Mouse (Mus musculus) testis, adult 2 months (tissue): ENCODE measurements around the gene Mal. TPM values are rescaled to one million over a fixed set of nuclear protein-coding genes. Genes with fewer than 3 reads are reported as not detected.
"Not testable (repeated sequence)": the region's sequence is repeated elsewhere in the genome, so short reads cannot be mapped to it uniquely, and the experiment has no call there.

ENCODE experiments used
- H3K27ac ChIP-seq: fragments of 200-500 bp; 2 replicates; pipeline ENCODE4 v1.5.1; 2012; ENCODE audit warnings: low read depth, low read length; ENCODE audit not compliant: control insufficient read depth, insufficient read depth
- H3K27me3 ChIP-seq: fragments of 200-500 bp; 2 replicates; pipeline ENCODE4 v1.6.1; 2012; ENCODE audit warnings: mild to moderate bottlenecking, low read length, moderate library complexity; ENCODE audit not compliant: control insufficient read depth, insufficient read depth
- H3K36me3 ChIP-seq: fragments of 200-500 bp; 2 replicates; pipeline ENCODE4 v1.6.1; 2012; ENCODE audit warnings: mild to moderate bottlenecking, low read length; ENCODE audit not compliant: control insufficient read depth, insufficient read depth
- H3K4me1 ChIP-seq: fragments of 200-500 bp; 2 replicates; pipeline ENCODE4 v1.6.1; 2012; ENCODE audit warnings: low read length; ENCODE audit not compliant: control insufficient read depth, insufficient read depth
- H3K4me3 ChIP-seq: fragments of 200-500 bp; 2 replicates; pipeline ENCODE4 v1.5.1; 2012; ENCODE audit warnings: low read depth, mild to moderate bottlenecking, low read length, moderate library complexity, mixed read lengths; ENCODE audit not compliant: control insufficient read depth
- CTCF ChIP-seq: fragments of 200-500 bp; IDR thresholded peaks from 2 replicates; pipeline ENCODE4 v1.5.1; 2012; ENCODE audit warnings: low read depth, mild to moderate bottlenecking, inconsistent platforms, low read length, moderate library complexity; ENCODE audit not compliant: control insufficient read depth, insufficient read depth, insufficient replicate concordance
- POLR2A ChIP-seq: fragments of 200-500 bp; IDR thresholded peaks from 2 replicates; pipeline ENCODE4 v1.6.1; 2012; ENCODE audit warnings: low read depth, mild to moderate bottlenecking, inconsistent platforms, low read length, moderate library complexity; ENCODE audit not compliant: control insufficient read depth
- polyA plus RNA-seq: library from polyadenylated mRNA; depleted of rRNA; stranded (reverse); fragments of >200 nt; gene quantifications from 2 replicates; pipeline ENCODE4 v1.2.3, GENCODE M21; 2012

The Mal gene
- polyA plus RNA-seq, 1 experiment: 1.2 TPM

DNA sequence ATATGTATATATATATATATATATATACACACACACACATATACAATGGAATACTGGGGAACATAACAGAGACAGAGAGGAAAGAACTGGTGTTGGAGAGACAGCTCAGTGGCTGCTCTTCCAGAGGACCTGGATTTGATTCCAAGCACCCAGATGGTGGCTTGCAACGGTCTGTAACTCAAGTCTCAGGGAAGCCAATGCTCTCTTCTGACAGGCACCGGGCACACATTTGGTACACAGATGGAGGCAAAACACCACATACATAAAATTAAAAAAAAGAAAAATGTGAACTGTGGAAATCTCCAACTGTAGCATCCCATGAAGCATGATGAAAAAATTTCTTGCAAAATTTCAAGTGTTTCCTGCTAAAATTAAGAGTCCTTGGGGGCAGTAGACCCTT, 31.7 kb downstream of the Mal start:
- Histone ChIP-seq H3K4me1 (no peaks in the 10 kb centered on the region), H3K36me3 (no peaks in the 10 kb centered on the region), H3K27me3 (no peaks in the 10 kb centered on the region), H3K4me3 (no peak overlapping the region), H3K27ac (no peak overlapping the region)
- TF ChIP-seq CTCF: no peak
- no peak for TF ChIP-seq POLR2A

DNA sequence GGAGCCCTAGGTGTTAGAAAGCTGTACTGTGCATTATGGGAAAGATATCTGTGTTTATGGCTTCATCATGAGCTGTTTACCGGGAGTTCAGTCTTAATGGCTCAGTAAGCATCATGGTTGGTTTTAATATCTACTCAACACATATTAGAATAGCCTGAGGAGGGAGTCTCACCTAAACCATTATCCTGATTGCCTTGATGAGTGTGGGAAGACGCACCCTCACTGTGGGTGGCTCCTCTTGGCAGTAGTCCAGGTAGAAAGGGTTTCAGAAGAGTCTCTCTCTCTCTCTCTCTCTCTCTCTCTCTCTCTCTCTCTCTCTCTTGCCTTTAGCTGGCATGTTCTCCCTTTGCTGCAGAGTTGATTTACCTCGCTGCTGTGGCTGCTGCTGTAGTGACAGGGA, 34.4 kb downstream of the Mal start:
- TF ChIP-seq POLR2A (no peak), CTCF (no peak)
- Histone ChIP-seq H3K27ac (no peak overlapping the region), H3K27me3 (no peaks in the 10 kb centered on the region), H3K36me3 (no peaks in the 10 kb centered on the region), H3K4me3 (no peak overlapping the region), H3K4me1 (no peaks in the 10 kb centered on the region)

GRCm38 (mm10) chr2:127619311-127619710, 37.2 kb downstream of the Mal start:
- Histone ChIP-seq H3K36me3 (no peaks in the 10 kb centered on the region), H3K4me1 (no peaks in the 10 kb centered on the region), H3K4me3 (no peak overlapping the region), H3K27me3 (no peaks in the 10 kb centered on the region), H3K27ac (no peak overlapping the region)
- TF ChIP-seq POLR2A (no peak), CTCF (no peak)

GRCm38 (mm10) chr2:127612288-127612687, 44.2 kb downstream of the Mal start:
- Histone ChIP-seq H3K4me1 (no peaks in the 10 kb centered on the region), H3K27ac (no peak overlapping the region), H3K27me3 (no peaks in the 10 kb centered on the region), H3K36me3 (no peaks in the 10 kb centered on the region), H3K4me3 (no peak overlapping the region)
- TF ChIP-seq POLR2A (no peak), CTCF (no peak)

GRCm38 (mm10) chr2:127611386-127611785, 45.1 kb downstream of the Mal start:
- Histone ChIP-seq H3K27me3 (no peaks in the 10 kb centered on the region), H3K4me1 (no peaks in the 10 kb centered on the region), H3K27ac (no peak overlapping the region), H3K36me3 (no peaks in the 10 kb centered on the region), H3K4me3 (no peak overlapping the region)
- TF ChIP-seq CTCF: no peak
- no peak for TF ChIP-seq POLR2A

GRCm38 (mm10) chr2:127608986-127609385, 47.5 kb downstream of the Mal start:
- Histone ChIP-seq H3K4me3 (no peak overlapping the region), H3K27ac (no peak overlapping the region), H3K27me3 (no peaks in the 10 kb centered on the region), H3K4me1 (no peaks in the 10 kb centered on the region), H3K36me3 (no peaks in the 10 kb centered on the region)
- TF ChIP-seq POLR2A (no peak), CTCF (no peak)

- TF ChIP-seq CTCF: no peak
- no peak for TF ChIP-seq POLR2A
- no peak overlapping the region for H3K27ac ChIP-seq
- H3K36me3 ChIP-seq: no peaks in the 10 kb centered on the region
- H3K4me1 ChIP-seq: no peaks in the 10 kb centered on the region
- H3K4me3 ChIP-seq: no peak overlapping the region
- no peaks in the 10 kb centered on the region for H3K27me3 ChIP-seq
Observed at GRCm38 (mm10) chr2:127608234-127608633, 48.3 kb downstream of the Mal start.

DNA sequence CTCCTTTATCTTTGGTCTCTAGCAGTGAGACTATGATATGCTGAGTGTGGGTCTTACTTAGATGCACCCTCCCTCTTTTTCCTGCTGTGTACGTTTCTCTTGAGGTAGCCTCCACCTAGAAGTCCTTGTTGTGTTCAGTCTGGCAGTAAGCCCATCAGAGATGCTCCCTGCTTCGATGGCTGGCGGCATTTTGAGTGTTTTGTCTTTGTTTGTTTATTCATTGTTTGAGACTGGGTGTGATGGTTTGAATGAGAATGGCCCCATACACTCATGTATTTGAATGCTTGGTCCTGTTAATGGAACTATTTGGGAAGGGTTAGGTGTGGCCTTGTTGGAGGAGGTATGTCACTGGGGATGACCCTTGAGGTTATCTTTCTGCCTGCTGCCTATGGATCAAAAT, 51.3 kb downstream of the Mal start:
- no peaks in the 10 kb centered on the region; the same call in 1 of the 2 replicates for H3K36me3 ChIP-seq
- no peak overlapping the region for H3K27ac ChIP-seq

DNA sequence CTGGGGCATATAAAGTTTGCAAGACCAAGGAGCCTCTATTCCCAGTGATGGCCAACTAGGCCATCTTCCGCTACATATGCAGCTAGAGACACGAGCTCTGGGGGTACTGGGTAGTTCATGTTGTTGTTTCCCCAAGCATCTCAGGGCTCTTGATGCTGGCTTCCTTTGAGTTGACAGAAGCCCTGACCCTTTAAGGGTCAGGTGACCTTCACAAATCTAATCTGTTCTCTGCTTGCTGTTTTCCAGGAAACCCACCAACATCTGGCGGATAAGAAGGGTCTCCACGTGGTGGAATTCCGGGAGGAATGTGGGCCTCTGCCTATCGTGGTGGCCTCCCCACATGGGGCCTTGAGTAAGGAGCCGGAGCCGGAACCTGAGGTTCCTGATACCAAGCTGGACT, 53.1 kb downstream of the Mal start:
- H3K4me3 ChIP-seq, H3K27ac ChIP-seq, H3K4me1 ChIP-seq, H3K27me3 ChIP-seq, H3K36me3 ChIP-seq: not testable (repeated sequence)

More for the DNA sequence above, 51.3 kb downstream of the Mal start:
- Histone ChIP-seq H3K4me1 (no peaks in the 10 kb centered on the region), H3K4me3 (no peak overlapping the region), H3K27me3 (no peaks in the 10 kb centered on the region)
- no peak for TF ChIP-seq POLR2A
- no peak for TF ChIP-seq CTCF
